Mouse (Mus musculus): ENCODE measurements at regions not wholly inside any gene's neighbourhood (a gene's known extent, or its start where the extent isn't known, plus 50 kb on each side); places are given as distances from the start of the nearest gene placed in this dataset.
A peak's percentile ranks its signal among the peaks of the same experiment; 100 is the strongest.

DNA sequence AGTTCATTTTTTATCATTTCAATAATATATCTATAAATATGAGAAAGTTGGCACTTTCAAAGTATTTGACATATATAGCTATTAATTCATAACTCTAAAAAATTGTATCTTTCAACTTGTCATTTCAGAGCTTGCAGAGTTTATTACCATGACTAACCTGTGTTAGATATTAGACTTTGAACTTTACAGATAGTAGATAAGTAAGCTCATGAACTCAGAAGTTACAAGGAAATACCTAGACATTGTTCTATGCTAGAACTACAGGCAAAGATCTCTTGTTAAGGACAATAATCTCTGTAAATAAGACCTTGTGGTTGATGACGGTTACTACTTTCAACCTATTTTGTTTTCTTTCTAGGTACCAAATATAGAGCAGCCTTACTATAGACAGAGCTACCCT lies 117.0 kb upstream of the Zeb2 start:
- WGBS: 93% methylated on average over 1 of the region's 1 CpGs
- Histone ChIP-seq H3K27me3 (replicated peaks; ENCODE audit: control insufficient read depth, insufficient read depth, low read length) (no peaks in the 10 kb centered on the region), H3K9ac (ENCODE audit: low read depth, low read length) (no peak overlapping the region), H3K36me3 (ENCODE audit: control insufficient read depth, insufficient read depth, low read length) (no peaks in the 10 kb centered on the region), H3K4me3 (ENCODE audit: low read length) (no peak overlapping the region), H3K4me2 (ENCODE audit: low read length) (no peak overlapping the region), H3K4me1 (ENCODE audit: control insufficient read depth, insufficient read depth, low read depth, low read length) (no peaks in the 10 kb centered on the region), H3K27ac (ENCODE audit: low read depth, low read length) (no peak overlapping the region), H3K9me3 (ENCODE audit: control insufficient read depth, low read length) (no peaks in the 10 kb centered on the region)
- ATAC-seq: no peak

GRCm38 (mm10) chr2:45230351-45231209 lies 113.4 kb upstream of the Zeb2 start:
- ATAC-seq: peak; percentile 43; the same call in 1 of the 2 replicates
- Histone ChIP-seq H3K9ac (ENCODE audit: low read depth, low read length) (no peak overlapping the region), H3K27me3 (replicated peaks; ENCODE audit: control insufficient read depth, insufficient read depth, low read length) (no peaks in the 10 kb centered on the region), H3K36me3 (ENCODE audit: control insufficient read depth, insufficient read depth, low read length) (no peaks in the 10 kb centered on the region), H3K27ac (ENCODE audit: low read depth, low read length) (no peak overlapping the region), H3K4me2 (ENCODE audit: low read length) (no peak overlapping the region), H3K4me3 (ENCODE audit: low read length) (no peak overlapping the region), H3K9me3 (ENCODE audit: control insufficient read depth, low read length) (no peaks in the 10 kb centered on the region), H3K4me1 (ENCODE audit: control insufficient read depth, insufficient read depth, low read depth, low read length) (no peaks in the 10 kb centered on the region)
- 68% methylated on average over 11 of the region's 11 CpGs for WGBS

DNA sequence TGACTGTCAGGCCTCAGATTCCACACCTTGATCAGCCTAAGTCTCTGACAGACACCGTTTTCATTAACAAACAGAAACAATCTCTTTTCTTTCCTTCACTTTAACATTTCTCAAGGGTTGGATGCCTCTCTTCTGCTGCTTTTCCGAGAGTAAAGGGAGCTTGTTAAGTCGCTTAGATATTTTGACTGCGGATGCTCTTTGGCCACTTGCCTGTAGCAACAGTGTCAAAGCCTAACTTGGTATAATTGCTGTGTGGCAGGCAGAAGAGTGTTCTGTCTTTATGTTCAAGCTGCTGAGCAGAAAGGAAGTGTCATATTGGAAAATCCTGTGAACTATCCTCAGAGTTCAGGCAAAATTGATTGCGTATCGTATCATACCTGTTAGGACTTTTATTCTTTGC lies 112.3 kb upstream of the Zeb2 start:
- Histone ChIP-seq H3K27ac (ENCODE audit: low read depth, low read length) (no peak overlapping the region), H3K27me3 (replicated peaks; ENCODE audit: control insufficient read depth, insufficient read depth, low read length) (no peaks in the 10 kb centered on the region), H3K4me1 (ENCODE audit: control insufficient read depth, insufficient read depth, low read depth, low read length) (0 out of 2 replicates have a peak, but pooled peaks cover 3% of the 10 kb centered on the region), H3K36me3 (ENCODE audit: control insufficient read depth, insufficient read depth, low read length) (no peaks in the 10 kb centered on the region), H3K9ac (ENCODE audit: low read depth, low read length) (no peak overlapping the region), H3K4me3 (ENCODE audit: low read length) (no peak overlapping the region), H3K4me2 (ENCODE audit: low read length) (no peak overlapping the region), H3K9me3 (ENCODE audit: control insufficient read depth, low read length) (no peaks in the 10 kb centered on the region)
- WGBS: 67% methylated on average over 6 of the region's 6 CpGs
- ATAC-seq: no peak

- H3K9ac ChIP-seq (ENCODE audit: low read depth, low read length): no peak overlapping the region
- no peaks in the 10 kb centered on the region for H3K36me3 ChIP-seq (ENCODE audit: control insufficient read depth, insufficient read depth, low read length)
- 23% methylated on average over 14 of the region's 14 CpGs for WGBS
- H3K4me1 ChIP-seq (ENCODE audit: control insufficient read depth, insufficient read depth, low read depth, low read length): 0 out of 2 replicates have a peak, but pooled peaks cover 3% of the 10 kb centered on the region
- H3K4me3 ChIP-seq (ENCODE audit: low read length): no peak overlapping the region
- no peaks in the 10 kb centered on the region for H3K27me3 ChIP-seq (replicated peaks; ENCODE audit: control insufficient read depth, insufficient read depth, low read length)
- no peaks in the 10 kb centered on the region for H3K9me3 ChIP-seq (ENCODE audit: control insufficient read depth, low read length)
- peak overlapping the region; percentile 27 for H3K4me2 ChIP-seq (ENCODE audit: low read length)
- ATAC-seq: peak; percentile 41; the same call in 1 of the 2 replicates
- no peak overlapping the region for H3K27ac ChIP-seq (ENCODE audit: low read depth, low read length)
These were observed 110.2 kb upstream of the Zeb2 start for GRCm38 (mm10) chr2:45227276-45227944.

DNA sequence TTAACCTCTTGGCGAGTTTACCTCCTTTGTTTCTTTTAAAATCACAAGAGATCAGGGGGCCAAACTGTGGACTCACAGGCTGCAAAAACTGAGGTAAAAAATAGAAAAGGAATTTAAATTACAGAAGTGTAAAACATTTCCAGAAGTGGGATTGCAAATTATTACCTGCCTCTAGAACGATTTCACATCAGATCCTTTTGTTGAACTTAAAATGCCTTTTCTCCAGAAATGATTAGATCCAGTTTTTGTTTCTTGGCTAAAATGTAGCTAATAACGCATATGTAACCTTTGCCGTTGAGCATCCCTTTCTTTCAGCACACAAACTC lies 108.8 kb upstream of the Zeb2 start:
- H3K4me3 ChIP-seq (ENCODE audit: low read length): no peak overlapping the region
- no peak overlapping the region for H3K27ac ChIP-seq (ENCODE audit: low read depth, low read length)
- no peak for ATAC-seq
- H3K4me1 ChIP-seq (ENCODE audit: control insufficient read depth, insufficient read depth, low read depth, low read length): 0 out of 2 replicates have a peak, but pooled peaks cover 3% of the 10 kb centered on the region
- H3K27me3 ChIP-seq (replicated peaks; ENCODE audit: control insufficient read depth, insufficient read depth, low read length): no peaks in the 10 kb centered on the region
- WGBS: 39% methylated on average over 4 of the region's 4 CpGs
- H3K4me2 ChIP-seq (ENCODE audit: low read length): no peak overlapping the region
- no peak overlapping the region for H3K9ac ChIP-seq (ENCODE audit: low read depth, low read length)
- no peaks in the 10 kb centered on the region for H3K9me3 ChIP-seq (ENCODE audit: control insufficient read depth, low read length)
- H3K36me3 ChIP-seq (ENCODE audit: control insufficient read depth, insufficient read depth, low read length): no peaks in the 10 kb centered on the region

DNA sequence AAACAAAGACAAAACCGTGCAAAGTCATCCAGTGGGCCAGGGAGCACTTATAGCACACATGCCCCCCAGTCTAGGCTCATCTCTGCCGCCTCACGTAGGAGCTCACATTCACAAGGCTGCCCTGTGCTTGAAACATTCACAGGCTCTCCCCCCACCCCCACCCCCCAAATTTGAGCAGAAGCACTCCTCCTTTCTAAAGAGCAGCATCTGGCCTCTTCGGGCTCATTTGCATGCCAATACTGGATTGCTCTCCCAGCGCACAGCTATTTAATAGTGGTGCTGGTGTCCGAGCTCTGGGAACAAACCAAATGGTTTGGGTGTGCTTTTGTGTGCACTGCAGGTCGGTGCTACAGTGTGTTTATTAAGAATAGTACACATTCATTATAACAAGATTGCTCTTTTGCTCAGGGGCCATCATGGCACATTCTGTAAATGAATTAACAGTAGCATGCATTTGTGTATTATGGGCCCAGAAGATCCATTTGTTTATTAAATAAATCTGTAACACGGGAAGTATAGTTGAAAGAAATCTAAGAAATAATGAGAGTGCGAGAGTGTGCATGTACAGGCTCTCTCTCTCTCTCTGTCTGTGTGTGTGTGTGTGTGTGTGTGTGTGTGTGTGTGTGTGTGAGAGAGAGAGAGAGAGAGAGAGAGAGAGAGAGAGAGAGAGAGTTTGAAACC lies 108.3 kb upstream of the Zeb2 start:
- Histone ChIP-seq H3K9me3 (ENCODE audit: control insufficient read depth, low read length) (no peaks in the 10 kb centered on the region), H3K36me3 (ENCODE audit: control insufficient read depth, insufficient read depth, low read length) (no peaks in the 10 kb centered on the region), H3K27me3 (replicated peaks; ENCODE audit: control insufficient read depth, insufficient read depth, low read length) (no peaks in the 10 kb centered on the region), H3K4me1 (ENCODE audit: control insufficient read depth, insufficient read depth, low read depth, low read length) (0 out of 2 replicates have a peak, but pooled peaks cover 3% of the 10 kb centered on the region), H3K9ac (ENCODE audit: low read depth, low read length) (no peak overlapping the region), H3K4me2 (ENCODE audit: low read length) (no peak overlapping the region), H3K4me3 (ENCODE audit: low read length) (no peak overlapping the region), H3K27ac (ENCODE audit: low read depth, low read length) (no peak overlapping the region)
- peak; percentile 83 for ATAC-seq
- 20% methylated on average over 9 of the region's 9 CpGs for WGBS

DNA sequence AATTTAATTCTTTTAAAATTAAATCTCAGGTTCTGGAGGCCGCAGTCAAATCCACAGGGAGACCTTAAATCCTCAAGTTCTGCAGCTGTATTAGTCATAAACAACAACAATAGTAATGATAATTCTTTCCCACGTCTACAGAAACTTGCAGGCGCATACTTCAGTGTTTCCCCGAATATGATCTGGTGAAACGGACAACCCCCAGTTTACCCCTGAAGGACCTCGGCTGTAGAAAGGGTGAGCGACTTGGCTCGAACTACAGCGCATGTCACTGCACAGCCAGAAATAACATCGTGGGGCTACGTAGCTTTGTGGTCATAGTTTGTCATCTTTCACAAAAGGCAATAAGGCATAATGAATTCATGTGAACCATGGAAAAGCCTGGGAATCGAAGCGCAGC lies 105.0 kb upstream of the Zeb2 start:
- WGBS: 53% methylated on average over 13 of the region's 13 CpGs
- H3K4me1 ChIP-seq (ENCODE audit: control insufficient read depth, insufficient read depth, low read depth, low read length): 0 out of 2 replicates have a peak, but pooled peaks cover 3% of the 10 kb centered on the region

GRCm38 (mm10) chr2:45219851-45220250 lies 102.7 kb upstream of the Zeb2 start:
- Histone ChIP-seq H3K4me2 (ENCODE audit: low read length) (no peak overlapping the region), H3K36me3 (ENCODE audit: control insufficient read depth, insufficient read depth, low read length) (no peaks in the 10 kb centered on the region), H3K9me3 (ENCODE audit: control insufficient read depth, low read length) (no peaks in the 10 kb centered on the region), H3K9ac (ENCODE audit: low read depth, low read length) (no peak overlapping the region), H3K27ac (ENCODE audit: low read depth, low read length) (no peak overlapping the region), H3K4me3 (ENCODE audit: low read length) (no peak overlapping the region), H3K4me1 (ENCODE audit: control insufficient read depth, insufficient read depth, low read depth, low read length) (no peaks in the 10 kb centered on the region), H3K27me3 (replicated peaks; ENCODE audit: control insufficient read depth, insufficient read depth, low read length) (no peaks in the 10 kb centered on the region)
- 54% methylated on average over 5 of the region's 5 CpGs for whole genome bisulfite sequencing
- ATAC-seq: no peak

More for the DNA sequence above, 105.0 kb upstream of the Zeb2 start:
- Histone ChIP-seq H3K4me2 (ENCODE audit: low read length) (no peak overlapping the region), H3K9me3 (ENCODE audit: control insufficient read depth, low read length) (no peaks in the 10 kb centered on the region), H3K4me3 (ENCODE audit: low read length) (no peak overlapping the region), H3K27me3 (replicated peaks; ENCODE audit: control insufficient read depth, insufficient read depth, low read length) (no peaks in the 10 kb centered on the region), H3K9ac (ENCODE audit: low read depth, low read length) (no peak overlapping the region), H3K36me3 (ENCODE audit: control insufficient read depth, insufficient read depth, low read length) (no peaks in the 10 kb centered on the region), H3K27ac (ENCODE audit: low read depth, low read length) (no peak overlapping the region)
- no peak for ATAC-seq

DNA sequence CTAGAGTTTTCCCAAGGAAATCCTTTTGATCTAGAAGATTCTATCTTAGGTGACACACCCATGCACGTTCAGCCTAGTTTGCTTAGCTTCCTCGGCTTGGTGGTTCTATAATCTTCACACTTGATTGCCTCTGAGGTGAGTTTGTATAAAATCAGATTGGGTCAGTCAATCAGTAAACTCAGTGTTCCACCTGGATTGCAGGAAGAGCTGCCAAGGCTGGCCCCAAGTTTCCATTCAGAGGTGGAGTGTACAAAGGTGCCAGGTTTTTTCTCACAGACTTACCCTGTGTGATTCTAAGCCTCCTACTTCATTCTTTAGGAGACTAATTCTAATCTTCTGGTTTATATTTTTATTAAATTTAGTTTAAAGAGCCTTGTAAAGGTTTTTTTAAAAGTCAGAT lies 95.6 kb upstream of the Zeb2 start:
- WGBS: 75% methylated on average over 2 of the region's 2 CpGs
- ATAC-seq: no peak
- H3K9me3 ChIP-seq (ENCODE audit: control insufficient read depth, low read length): no peaks in the 10 kb centered on the region
- no peak overlapping the region for H3K4me3 ChIP-seq (ENCODE audit: low read length)
- H3K4me1 ChIP-seq (ENCODE audit: control insufficient read depth, insufficient read depth, low read depth, low read length): no peaks in the 10 kb centered on the region
- no peaks in the 10 kb centered on the region for H3K27me3 ChIP-seq (replicated peaks; ENCODE audit: control insufficient read depth, insufficient read depth, low read length)
- no peak overlapping the region for H3K4me2 ChIP-seq (ENCODE audit: low read length)
- H3K36me3 ChIP-seq (ENCODE audit: control insufficient read depth, insufficient read depth, low read length): no peaks in the 10 kb centered on the region
- H3K9ac ChIP-seq (ENCODE audit: low read depth, low read length): no peak overlapping the region
- H3K27ac ChIP-seq (ENCODE audit: low read depth, low read length): no peak overlapping the region
